Mouse (Mus musculus): ENCODE measurements around the gene Myo10.

GRCm38 (mm10) chr15:25589916-25590315, 32.4 kb upstream of the Myo10 start:
- TF ChIP-seq TAL1 (IDR thresholded peaks at IDR 0.05; ENCODE audit: low read length) (no peak), GATA1 (IDR thresholded peaks at IDR 0.05; ENCODE audit: low read length) (no peak)
